Mouse (Mus musculus): ENCODE results near the gene Akap11.

Gene Akap11

GRCm38 (mm10) chr14:78448807-78449406, 87.7 kb downstream of the Akap11 start:
- DNase-seq (ENCODE audit: inconsistent age in 2 of 2, low spot score in 1 of 2) = no peak

DNA sequence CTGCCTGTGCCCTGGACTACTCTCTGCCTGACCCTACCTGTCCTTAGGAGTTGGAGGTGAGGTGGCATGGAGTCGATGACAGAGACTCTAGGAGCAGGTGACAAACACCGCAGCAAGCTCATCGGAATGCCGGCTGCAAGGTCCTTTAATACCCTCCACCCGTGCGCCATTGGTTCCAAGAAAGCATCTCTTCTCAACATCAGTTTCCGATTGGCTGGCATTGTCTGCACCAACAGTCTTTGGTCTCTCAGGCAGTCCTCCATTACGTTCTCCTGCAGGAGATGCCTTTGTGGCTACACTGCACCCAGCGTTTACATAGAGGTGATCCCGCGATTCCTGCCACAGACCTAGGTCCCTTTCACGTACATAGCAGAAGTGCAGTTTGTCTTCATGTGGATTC, 88.6 kb downstream of the Akap11 start:
- no peak for DNase-seq (ENCODE audit: inconsistent age in 2 of 2, low spot score in 1 of 2)

DNA sequence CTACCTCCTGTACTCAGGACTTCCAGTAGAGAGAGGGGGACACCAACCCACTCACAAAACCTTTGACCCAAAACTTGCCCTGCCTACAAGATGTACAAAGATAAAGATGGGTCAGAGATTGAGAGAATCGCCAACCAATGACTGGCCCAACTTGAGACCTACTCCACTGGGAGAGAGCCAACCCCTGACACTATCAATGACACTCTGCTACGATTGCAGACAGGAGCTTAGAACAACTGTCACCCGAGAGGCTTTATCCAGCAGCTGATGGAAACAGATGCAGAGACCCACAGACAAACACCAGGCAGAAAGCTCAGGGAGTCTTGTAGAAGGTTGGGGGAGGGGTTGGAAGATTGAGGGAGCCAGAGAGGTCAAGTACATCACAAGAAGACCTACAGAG, 89.1 kb downstream of the Akap11 start:
- DNase-seq (ENCODE audit: inconsistent age in 2 of 2, low spot score in 1 of 2) = no peak

All from adrenal gland, adult (tissue).